Mouse (Mus musculus): ENCODE data around the gene Gng12. TPM values are rescaled to one million over a fixed set of nuclear protein-coding genes. Genes with fewer than 3 reads are reported as not detected.
"Not testable (repeated sequence)": the region's sequence is repeated elsewhere in the genome, so short reads cannot be mapped to it uniquely, and the experiment has no call there.

The Gng12 gene
- total RNA-seq, 2 experiments from 2014 or later: 31.1 to 31.6 TPM

DNA sequence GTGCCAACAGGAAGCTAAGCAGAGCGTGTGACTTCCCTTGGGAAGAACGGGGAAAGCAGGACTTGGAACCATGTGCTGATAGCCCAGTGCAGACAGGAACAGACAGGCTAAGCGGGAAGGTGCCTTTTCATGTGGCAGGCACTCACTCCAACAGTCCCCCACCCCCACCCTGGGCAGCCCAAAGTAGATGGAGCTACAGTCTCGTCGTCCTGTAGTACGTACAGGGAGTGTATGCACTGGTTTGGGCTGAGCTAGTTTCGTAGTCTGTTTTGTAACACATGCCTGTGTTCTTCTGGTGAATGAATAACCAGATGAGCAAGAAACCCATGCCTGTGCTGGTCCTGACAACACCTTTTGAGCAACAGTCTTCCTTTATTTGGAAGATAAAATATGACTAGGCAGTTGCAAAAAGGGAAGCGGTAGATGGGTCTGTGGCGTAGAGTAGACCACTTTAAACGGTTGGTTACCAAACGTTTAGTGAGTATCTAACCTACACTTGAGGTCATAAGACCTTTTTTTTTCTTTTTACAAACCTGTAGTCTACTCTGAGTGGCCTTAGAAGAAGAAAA is 57.8 kb downstream of the Gng12 start:
- DNase-seq (ENCODE audit: low spot score): no peak

DNA sequence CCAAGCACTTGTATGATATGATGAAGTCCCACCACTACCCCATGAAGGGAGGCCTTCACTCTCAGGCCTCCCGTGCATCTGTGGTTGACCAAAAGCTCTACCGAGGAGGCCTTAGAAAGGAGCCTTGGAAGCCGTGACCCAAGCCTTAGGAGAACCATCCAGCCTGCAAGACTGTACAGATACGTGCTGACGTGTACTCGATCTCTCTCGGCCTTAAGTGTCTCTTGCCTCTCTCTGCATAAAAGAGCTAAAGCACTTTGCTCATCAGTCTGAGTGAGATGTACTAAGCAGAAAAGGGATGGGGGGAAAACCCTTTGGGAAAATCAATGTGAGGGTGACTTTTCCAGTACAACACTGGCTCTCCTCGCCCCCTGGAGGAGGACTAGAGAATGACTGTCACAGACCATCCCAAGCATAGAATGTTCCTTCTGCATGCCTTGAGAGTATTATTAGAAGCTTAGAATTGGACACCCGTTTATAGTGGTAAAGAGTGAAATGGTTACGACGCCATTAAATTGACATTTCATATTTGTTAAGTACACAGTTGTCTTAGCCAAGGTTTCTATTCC is 59.0 kb downstream of the Gng12 start:
- peak; percentile 33 for DNase-seq (ENCODE audit: low spot score)

DNA sequence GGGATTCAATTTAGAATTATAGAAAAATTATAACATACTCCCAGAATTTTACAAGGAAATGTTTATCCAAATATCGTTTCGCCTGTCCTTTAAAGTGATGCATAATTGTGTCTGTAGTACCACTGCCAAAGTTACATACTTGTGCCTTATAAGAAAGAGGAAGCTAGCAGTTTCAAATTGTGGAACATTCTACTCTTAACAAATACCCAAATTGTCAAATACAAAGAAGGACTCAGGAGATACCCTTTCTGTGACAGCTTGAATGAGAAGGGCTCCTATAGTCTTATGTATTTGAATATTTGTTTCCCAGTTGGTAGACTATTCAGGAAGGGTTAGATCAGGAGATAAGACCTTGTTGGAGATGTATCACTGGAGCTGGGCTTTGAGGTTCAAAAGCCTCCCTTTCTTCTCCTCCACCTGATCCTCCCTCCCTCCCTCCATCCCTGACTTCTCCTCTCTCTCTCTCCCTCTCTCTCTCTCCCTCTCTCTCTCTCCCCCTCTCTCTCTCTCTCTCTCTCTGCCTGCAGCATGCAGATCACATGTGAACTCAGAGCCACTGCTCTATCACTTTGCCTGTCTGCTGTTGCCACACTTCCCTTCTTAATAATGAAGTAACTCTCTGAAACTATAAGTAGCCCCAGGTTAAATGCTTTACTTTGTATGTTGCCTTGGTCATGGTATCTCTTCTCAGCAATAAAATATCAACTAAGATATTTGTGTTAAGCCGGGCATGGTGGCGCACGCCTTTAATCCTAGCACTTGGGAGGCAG is 62.5 kb downstream of the Gng12 start:
- no peak for DNase-seq (ENCODE audit: low spot score)

DNA sequence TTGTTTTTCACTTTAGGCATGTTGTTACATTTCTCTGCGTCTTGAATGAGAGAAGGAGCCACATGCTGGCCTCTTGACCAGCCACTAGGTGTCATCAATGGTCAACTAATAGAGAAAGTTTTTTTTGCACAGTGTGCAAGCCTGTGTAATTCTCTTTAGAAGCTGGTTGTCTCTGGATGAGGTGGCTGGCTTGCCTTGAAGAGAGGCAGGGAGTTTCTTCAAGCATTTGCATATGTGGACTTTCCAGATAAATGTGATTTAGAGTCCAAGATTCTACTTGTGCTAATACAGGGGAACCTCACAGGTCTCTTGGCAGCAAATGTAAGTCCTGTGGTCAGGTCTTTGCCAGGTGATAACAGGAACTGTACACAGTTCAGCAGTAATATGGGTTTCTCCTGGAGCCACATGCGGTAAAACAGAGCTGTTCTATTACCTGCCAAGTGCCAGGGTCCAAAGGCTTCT is 66.4 kb downstream of the Gng12 start:
- peak; percentile 75 for DNase-seq (ENCODE audit: low spot score)

DNA sequence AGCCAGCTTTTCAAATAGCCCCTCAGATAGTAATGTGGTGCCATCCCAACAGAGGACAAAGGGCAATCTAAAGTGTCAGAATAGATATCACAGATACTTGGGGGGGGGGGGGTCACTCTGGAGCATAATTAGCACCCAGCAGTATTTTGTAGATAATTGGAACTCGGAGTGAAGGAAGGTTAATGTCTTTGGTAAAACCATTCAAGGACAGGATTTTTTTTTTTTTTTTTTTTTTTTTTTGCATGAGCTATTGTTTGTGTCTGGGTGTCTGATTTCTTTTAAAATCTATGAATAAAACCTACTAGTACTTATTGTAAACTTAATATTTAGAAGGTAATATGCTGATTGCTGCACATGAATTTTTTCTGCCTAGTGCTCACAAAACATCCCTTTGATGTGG is 66.9 kb downstream of the Gng12 start:
- DNase-seq (ENCODE audit: low spot score): no peak

DNA sequence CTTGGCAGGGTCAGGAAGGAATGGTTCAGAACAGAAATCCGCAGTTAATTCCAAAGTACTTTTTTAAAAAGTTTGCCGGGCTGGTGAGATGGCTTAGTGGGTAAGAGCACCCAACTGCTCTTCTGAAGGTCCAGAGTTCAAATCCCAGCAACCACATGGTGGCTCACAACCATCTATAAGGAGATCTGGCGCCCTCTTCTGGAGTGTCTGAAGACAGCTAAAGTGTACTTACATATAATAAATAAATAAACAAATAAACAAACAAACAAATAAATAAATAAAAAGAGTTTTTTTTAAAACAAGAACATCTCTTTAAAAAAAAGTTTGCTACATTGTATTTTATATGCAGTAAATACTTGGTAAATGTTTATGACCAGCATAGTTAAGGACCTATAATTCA is 67.5 kb downstream of the Gng12 start:
- DNase-seq (ENCODE audit: low spot score): not testable (repeated sequence)

DNA sequence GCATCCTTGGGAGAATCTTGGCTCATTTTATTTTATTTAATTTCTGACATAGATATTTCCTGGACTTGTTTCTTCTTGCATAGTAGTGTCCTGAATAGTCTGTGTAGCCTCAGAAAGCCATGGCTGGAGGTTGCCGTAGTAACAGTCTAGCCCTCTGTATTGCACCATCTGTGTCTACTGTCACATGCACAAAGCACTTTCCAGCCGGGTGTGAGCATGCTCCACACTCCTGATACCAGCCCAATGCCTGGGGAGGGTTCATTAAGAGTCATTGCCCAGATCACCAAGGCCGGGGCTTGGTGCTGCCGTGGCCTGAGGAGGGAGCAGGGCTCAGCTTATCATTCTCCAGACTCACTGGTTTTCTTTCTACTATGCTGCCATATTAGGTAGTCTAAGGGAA is 68.0 kb downstream of the Gng12 start:
- DNase-seq (ENCODE audit: low spot score): no peak

DNA sequence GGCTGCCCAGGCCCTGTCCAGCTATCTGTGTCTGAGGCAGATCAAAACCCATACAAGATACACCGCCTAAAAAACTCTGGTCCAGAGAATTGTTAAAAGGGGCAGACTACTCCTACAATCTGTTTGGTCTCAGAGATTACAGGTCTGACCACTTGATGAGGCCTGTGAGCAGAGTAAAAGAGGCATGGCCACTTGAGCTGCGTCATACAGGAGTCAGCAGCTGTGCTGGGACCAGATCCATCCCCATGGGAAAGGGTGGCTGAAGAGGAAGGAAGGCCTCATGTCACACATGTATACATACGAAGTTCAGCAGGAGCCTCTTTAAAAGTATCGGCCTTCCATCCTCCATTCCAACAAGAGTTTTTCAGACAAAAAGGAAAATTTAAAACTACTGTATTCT is 69.0 kb downstream of the Gng12 start:
- DNase-seq (ENCODE audit: low spot score): no peak

DNA sequence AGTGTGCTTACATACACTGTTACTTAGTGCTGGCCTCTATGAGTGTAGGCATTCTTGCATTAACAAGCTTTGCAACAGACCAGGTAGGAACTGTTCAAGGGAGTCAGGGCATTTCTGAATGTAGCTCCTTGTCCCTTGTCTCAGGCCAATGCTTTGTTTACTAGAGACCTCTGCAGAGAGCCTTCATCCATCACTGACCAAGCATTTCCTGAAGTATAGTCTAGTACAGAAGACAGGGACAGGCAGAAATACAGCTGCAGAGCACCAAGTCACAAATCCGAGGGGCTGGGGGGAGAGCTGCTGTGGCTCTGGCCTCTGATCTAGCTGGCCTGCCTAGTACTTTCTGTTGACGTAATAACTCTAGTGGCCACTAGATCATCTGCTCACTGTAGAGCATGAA is 71.6 kb downstream of the Gng12 start:
- DNase-seq (ENCODE audit: low spot score): no peak

DNA sequence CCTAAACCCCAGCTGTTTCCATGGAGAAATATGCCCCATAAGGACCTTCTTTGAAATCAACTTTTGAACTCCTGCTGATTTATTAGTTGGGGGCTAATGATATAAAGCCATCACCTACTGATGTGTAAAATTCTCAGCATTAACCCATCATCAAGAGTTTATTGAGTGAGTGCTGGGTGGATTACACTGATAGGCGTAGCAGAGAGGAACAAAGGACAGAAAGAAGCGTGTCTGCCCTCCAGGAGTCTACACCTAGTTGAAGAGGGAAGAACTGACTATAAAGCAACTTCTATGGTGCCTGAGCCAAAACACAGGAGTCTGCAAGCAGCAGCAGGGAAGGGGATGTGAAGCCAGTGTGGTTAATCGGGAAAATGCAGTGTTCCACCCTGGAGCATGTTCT is 73.2 kb downstream of the Gng12 start:
- no peak for DNase-seq (ENCODE audit: low spot score)

DNA sequence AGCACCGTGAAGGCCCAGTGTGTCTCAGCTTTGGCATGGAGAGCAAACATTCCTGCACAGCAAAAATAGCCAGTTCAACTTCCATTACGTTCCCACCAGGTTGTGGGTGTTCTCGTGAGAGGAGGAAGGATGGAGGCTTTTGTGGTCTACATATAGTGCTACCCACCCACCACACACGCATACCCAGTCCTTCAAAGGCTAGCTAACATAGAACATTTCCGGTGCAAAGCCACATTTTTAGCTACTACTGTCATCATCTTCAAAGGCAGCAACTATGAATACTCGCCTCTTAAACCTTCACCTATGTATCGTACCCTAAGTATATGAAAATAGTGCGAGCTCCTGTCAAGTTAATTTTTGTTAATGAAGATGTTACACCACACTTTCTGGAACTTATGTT is 76.1 kb downstream of the Gng12 start:
- DNase-seq (ENCODE audit: low spot score): no peak

DNA sequence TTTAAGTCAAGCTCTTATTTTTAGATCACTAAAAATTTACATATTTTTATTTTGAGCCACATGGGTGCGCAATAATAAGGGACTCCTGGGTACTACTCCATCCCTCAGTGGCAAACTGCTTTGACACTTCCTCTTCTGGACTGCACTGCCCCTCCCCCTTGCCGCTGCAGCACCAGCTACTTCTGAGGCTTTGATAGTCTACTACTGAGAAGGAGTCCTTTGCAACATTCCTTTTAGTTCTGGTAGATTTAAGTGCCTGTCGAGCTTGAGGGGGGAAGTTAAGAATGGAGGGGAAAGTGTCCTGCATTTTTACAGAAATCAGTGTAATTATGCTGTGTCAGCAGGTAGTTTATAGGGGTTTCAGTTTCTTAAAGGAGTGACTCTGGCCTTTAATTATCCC is 77.0 kb downstream of the Gng12 start:
- no peak for DNase-seq (ENCODE audit: low spot score)

DNA sequence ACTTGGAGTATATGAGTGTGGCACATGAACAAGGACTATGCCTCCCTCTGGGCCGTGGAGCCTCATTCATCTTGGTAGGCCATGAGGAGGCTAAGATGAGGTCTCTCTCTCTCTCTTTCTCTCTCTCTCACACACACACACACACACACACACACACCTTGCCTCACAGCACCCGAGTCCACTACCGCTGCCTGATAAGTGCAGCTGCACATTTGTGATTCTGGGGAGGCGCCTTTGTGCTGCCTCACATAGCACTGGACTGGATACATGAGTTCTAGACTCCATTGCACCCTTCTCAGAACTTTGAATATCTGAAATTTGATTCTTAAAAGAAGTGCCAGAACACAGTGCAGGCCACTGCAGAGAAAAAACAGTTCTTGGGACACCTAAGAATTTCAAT is 79.3 kb downstream of the Gng12 start:
- no peak for DNase-seq (ENCODE audit: low spot score)

DNA sequence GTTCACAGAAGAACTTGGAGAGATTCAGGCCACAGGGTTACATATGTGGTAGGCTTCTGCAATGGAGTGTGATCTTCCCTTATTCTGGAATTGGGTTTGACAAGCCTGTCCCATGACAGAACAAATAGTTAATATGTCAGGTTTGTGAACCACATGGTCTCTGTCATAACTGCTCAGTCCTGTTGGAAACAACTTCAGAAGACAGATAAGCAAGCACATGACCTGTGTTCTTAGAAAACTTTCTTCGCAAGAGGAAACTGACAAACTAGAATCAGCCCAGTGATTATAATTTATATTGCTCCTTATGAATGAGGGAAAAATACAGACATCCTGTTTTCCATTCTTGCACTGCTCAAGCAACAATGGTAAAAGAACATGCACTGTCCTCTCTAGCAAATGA is 83.0 kb downstream of the Gng12 start:
- no peak for DNase-seq (ENCODE audit: low spot score)

DNA sequence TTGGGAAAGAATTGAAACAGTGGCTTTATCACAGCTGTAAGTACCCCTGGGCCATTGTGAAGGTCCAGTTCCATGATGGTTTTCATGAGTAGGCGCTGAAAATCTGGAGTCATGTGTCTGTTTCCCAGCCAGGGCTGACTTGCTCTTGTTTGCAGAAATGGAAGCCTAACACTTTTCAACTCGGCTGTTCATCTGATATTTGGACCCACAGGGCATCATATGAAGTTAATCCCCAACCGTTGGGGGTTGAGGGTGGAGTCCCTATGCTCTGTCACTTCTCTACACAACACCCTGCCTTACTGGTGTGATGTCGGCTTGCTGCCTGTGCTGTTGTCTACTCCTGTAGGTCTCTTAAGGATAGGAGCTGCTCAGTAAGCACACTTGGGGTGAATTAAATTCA is 83.8 kb downstream of the Gng12 start:
- DNase-seq (ENCODE audit: low spot score): no peak

DNA sequence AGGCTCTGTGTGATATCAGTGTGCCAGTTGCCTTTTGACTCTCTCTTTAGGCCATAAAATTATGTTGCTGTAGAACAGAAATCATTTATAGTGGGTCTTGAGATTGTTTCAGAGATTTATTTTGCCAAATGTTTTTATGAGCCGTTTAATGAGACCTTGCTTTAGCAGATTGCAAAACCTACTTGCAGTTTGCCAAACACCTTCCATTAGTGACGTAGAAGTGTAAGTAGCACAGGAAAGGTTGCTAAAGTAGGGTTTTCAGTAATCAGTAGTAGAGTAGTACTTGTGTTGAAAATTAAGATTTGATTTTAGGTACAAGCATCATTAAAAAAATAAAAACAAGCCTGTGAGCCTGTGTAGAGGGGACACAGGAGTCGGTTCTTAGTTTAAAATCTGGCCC is 85.2 kb downstream of the Gng12 start:
- DNase-seq (ENCODE audit: low spot score): no peak

DNA sequence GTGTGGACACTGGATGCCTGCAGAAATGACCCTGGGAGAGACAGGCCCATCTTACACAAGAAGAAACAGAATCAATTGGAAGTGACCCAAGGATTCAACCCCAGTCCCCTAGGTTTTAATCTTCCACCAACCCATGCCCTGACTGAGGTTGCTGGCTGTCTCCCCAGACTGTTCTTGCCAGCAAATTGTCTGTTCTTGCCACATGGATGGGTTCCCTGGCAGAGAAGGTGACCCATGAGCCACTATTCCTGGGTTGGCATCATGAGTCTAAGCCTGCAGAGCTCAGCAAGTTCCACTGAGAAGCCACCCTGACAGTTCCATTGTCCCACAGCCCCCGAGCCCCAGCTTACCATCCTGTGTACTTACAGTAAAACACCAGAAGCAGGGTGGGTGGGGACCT is 85.7 kb downstream of the Gng12 start:
- peak; percentile 83 for DNase-seq (ENCODE audit: low spot score)

DNA sequence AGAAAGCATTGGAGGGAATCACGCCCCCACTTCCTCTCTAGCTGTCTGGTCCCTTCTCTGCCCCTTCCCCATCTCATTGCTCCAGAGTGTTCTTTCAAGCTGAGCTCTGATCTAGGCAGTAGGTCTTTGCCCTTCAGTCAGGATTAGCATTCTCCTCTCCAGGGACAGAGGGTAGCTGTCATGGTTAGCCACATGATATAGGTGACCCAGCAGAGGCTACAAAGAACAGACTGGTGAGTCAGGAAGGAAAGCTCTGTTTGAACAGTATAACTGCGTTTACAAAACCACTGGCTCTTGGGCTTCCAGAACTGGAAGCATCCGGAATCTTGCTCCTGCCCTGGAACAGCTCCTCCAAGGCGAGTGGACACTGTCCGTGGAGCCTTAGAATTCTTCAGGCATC is 87.9 kb downstream of the Gng12 start:
- no peak for DNase-seq (ENCODE audit: low spot score)

DNA sequence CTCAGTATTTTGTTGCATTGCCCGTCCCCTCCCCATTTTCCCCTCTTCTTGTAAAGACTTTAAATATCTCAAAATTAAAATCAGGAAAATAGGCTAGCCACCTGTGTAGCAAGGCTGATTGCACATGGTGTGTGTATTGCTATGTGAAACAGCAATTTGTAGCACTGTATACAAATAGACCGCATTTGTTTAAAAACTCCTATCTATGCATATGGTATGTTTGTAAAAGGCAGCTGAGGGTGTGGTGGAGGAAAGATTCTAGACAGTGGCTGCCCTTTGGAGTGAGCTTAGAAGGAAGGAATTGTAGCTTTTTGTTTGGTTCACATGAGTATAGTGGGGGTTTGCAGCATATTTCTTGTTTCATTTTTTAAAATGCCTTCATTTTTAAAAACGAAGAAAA is 88.5 kb downstream of the Gng12 start:
- DNase-seq (ENCODE audit: low spot score): no peak

DNA sequence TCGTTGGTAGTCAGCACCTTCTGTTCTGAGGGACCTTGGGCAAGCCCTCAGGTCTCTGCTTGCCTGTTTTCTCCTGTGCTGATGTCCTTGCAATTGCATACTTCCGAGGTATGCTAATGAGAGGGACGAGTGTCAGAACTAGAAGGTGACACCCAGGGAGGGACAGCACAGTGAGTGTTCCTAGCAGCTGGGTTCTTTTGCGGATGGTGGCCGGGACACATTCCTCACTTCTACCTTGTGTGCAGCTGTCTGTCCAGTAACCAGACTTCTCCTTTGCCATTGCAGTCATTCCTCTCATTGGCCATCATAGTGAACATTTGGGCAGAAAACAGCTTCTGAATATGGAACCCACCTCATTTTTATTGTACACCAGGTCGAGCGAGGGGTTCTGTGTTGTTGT is 89.3 kb downstream of the Gng12 start:
- no peak for DNase-seq (ENCODE audit: low spot score)

DNA sequence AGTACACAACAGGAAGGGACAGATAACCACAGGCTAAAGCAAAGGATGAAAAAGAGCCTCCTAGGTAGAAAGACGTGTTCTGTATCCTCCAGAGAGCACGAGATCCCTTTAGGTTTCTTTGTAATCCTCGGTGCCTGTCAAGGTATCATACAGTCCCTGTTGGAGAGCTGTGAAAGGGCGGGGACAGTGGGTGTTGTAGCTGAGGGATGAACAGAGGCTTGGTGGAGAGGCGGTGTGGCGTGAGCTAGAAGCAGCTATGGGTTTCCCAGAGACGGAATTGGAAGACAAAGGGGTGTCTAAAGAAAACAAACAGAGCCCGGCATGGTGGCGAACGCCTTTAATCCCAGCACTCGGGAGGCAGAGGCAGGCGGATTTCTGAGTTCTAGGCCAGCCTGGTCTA is 89.9 kb downstream of the Gng12 start:
- DNase-seq (ENCODE audit: low spot score): no peak

DNA sequence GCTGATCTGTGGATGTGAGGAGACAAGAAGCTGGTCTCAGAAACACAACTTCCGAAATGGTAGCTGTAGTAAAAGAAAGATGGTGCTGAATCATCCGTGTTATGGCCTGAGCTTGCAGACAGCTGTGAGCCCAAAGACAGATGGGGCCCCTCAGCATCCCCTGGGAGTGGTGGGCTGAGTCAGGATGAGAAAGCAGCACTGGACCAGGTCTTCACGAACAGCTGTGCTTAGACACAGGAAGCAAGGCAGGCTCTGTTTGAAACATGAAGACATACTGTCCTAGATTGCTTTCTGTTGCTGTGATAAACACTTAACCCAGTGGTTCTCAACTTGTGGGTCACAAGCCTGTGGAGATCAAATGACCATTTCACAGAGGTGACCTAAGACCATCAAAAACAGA is 91.4 kb downstream of the Gng12 start:
- peak; percentile 68 for DNase-seq (ENCODE audit: low spot score)

DNA sequence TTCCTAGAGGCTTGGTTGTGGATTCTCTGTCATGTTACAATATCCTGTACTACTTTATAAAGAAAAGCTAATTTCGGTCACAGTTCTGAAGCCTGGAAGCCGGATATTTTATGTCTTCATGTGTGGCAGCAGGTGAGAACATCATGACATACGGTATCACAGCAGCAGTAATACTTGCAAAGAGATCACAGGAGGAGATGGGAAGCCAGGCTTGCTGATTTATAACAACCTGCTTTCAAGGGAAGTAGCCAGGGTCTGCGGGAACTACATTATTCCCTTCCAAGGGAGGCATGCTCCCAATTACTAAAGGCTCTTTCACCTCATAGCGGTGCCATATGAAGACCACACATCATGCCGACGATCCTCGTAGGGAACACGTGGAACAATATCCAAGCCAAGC is 92.2 kb downstream of the Gng12 start:
- DNase-seq (ENCODE audit: low spot score): no peak
